Mouse (Mus musculus) cerebellum, adult 2 months (tissue): Measurements from ENCODE around the gene Pcnp. TPM values are rescaled to one million over a fixed set of nuclear protein-coding genes. Genes with fewer than 3 reads are reported as not detected.
A peak's percentile ranks its signal among the peaks of the same experiment; 100 is the strongest.
"Not testable (repeated sequence)": the region's sequence is repeated elsewhere in the genome, so short reads cannot be mapped to it uniquely, and the experiment has no call there.

Source experiments
- DNase-seq, 2 experiments: peaks; one replicate each; pipeline ENCODE4 v3.0.0; 2021
- H3K27ac ChIP-seq: fragments of 200-500 bp; 2 replicates; pipeline ENCODE4 v1.5.1; 2012; ENCODE audit warnings: low read length, control low read depth, inconsistent platforms; ENCODE audit not compliant: insufficient read depth
- H3K27me3 ChIP-seq: fragments of 200-500 bp; 2 replicates; pipeline ENCODE4 v1.6.1; 2012; ENCODE audit warnings: inconsistent platforms, mild to moderate bottlenecking, low read length, moderate library complexity; ENCODE audit not compliant: control insufficient read depth, insufficient read depth
- H3K4me1 ChIP-seq: fragments of 200-500 bp; 2 replicates; pipeline ENCODE4 v1.6.1; 2011; ENCODE audit warnings: low read length; ENCODE audit not compliant: control insufficient read depth, insufficient read depth
- H3K4me3 ChIP-seq: fragments of 200-500 bp; replicated peaks from 2 replicates; pipeline ENCODE3; 2011; ENCODE audit warnings: mild to moderate bottlenecking, low read depth, low read length, control low read depth; ENCODE audit not compliant: insufficient read depth
- CTCF ChIP-seq: fragments of 200-500 bp; IDR thresholded peaks from 2 replicates; pipeline ENCODE4 v1.5.1; 2011; ENCODE audit warnings: low read depth, mild to moderate bottlenecking, control low read depth, low read length, moderate library complexity, borderline replicate concordance; ENCODE audit not compliant: insufficient read depth
- POLR2A ChIP-seq: fragments of 200-500 bp; IDR thresholded peaks from 2 replicates; pipeline ENCODE4 v1.6.1; 2011; ENCODE audit warnings: low read length, control low read depth, borderline replicate concordance; ENCODE audit not compliant: insufficient read depth
- WGBS: fragments of 180-500 bp; shearing (Covaris S2); methylation state at CpG from one replicate; pipeline ENCODE4 v1.1.7; 2018; 5-methylcytosine and 5-hydroxymethylcytosine counted together
- polyA plus RNA-seq: library from polyadenylated mRNA; depleted of rRNA; stranded (reverse); fragments of >200 nt; gene quantifications from 2 replicates; pipeline ENCODE4 v1.2.3, GENCODE M21; 2012; rRNA removed

Gene Pcnp
- 122 and 134 TPM in 2 replicates for polyA plus RNA-seq

- Histone ChIP-seq H3K4me1 (no peaks in the 10 kb centered on the region; the same call in 1 of the 2 replicates), H3K4me3 (peak within 1 kb of the TSS; percentile 98), H3K27me3 (no peaks in the 10 kb centered on the region), H3K27ac (peak within 1 kb of the TSS; percentile 80)
- DNase-seq, result peak; percentile 98
- WGBS, result under 1% methylated on average over 39 of the region's 39 CpGs
- TF ChIP-seq POLR2A (peak; percentile 99), CTCF (no peak)
Measured at GRCm38 (mm10) chr16:56029661-56030082, at the start of gene Pcnp. TSS of gene Pcnp (minus strand) at chr16:56029739.

- Histone ChIP-seq H3K27ac (peak overlapping the region; percentile 86; the same call in 1 of the 2 replicates), H3K4me3 (peak overlapping the region; percentile 92), H3K4me1 (peaks cover 6% of the 10 kb centered on the region; the same call in 1 of the 2 replicates), H3K27me3 (no peaks in the 10 kb centered on the region)
- TF ChIP-seq POLR2A (no peak), CTCF (no peak)
- WGBS, result 2% methylated on average over 11 of the region's 11 CpGs
- DNase-seq, result peak in 1 of 2 experiments; percentile 26
Measured at GRCm38 (mm10) chr16:56076121-56076869, 46.8 kb upstream of the Pcnp start.

- Histone ChIP-seq H3K27me3 (no peaks in the 10 kb centered on the region), H3K27ac (peak overlapping the region; percentile 99), H3K4me3 (peak overlapping the region; percentile 92), H3K4me1 (peaks cover 6% of the 10 kb centered on the region; the same call in 1 of the 2 replicates)
- DNase-seq, result peak; percentile 84 to 88
- TF ChIP-seq POLR2A (peak; percentile 57; the same call in 1 of the 2 replicates), CTCF (no peak)
- under 1% methylated on average over 48 of the region's 66 CpGs for WGBS
Measured at GRCm38 (mm10) chr16:56075222-56076111, 45.9 kb upstream of the Pcnp start.

GRCm38 (mm10) chr16:56074565-56074964, 45.0 kb upstream of the Pcnp start:
- WGBS, result 79% methylated on average over 5 of the region's 5 CpGs
- Histone ChIP-seq H3K4me3 (no peak overlapping the region), H3K27ac (peak overlapping the region; percentile 55), H3K4me1 (peaks cover 6% of the 10 kb centered on the region; the same call in 1 of the 2 replicates), H3K27me3 (no peaks in the 10 kb centered on the region)
- DNase-seq, result peak in 1 of 2 experiments; percentile 21
- no peak for TF ChIP-seq CTCF
- TF ChIP-seq POLR2A, result no peak

GRCm38 (mm10) chr16:56074122-56074521, 44.6 kb upstream of the Pcnp start:
- TF ChIP-seq CTCF (no peak), POLR2A (no peak)
- peaks cover 6% of the 10 kb centered on the region; the same call in 1 of the 2 replicates for H3K4me1 ChIP-seq
- WGBS, result 54% methylated on average over 1 of the region's 1 CpGs
- no peak for DNase-seq
- no peak overlapping the region for H3K27ac ChIP-seq
- no peak overlapping the region for H3K4me3 ChIP-seq
- no peaks in the 10 kb centered on the region for H3K27me3 ChIP-seq

GRCm38 (mm10) chr16:56073150-56073549, 43.6 kb upstream of the Pcnp start:
- H3K4me3 ChIP-seq, H3K27ac ChIP-seq, DNase-seq, H3K27me3 ChIP-seq, H3K4me1 ChIP-seq: not testable (repeated sequence)
- WGBS, result 92% methylated on average over 6 of the region's 6 CpGs

GRCm38 (mm10) chr16:56072533-56072932, 43.0 kb upstream of the Pcnp start:
- peaks cover 6% of the 10 kb centered on the region; the same call in 1 of the 2 replicates for H3K4me1 ChIP-seq
- DNase-seq, result no peak
- H3K27ac ChIP-seq, result no peak overlapping the region
- H3K4me3 ChIP-seq, result no peak overlapping the region
- H3K27me3 ChIP-seq, result no peaks in the 10 kb centered on the region
- TF ChIP-seq POLR2A (no peak), CTCF (no peak)
- WGBS, result 71% methylated on average over 6 of the region's 6 CpGs
